Mouse (Mus musculus): ENCODE data around the gene Asprv1.

Gene Asprv1

GRCm38 (mm10) chr6:86615301-86615700 lies 12.7 kb upstream of the Asprv1 start:
- no peak for DNase-seq (ENCODE audit: low spot score in 2 of 2)

GRCm38 (mm10) chr6:86623201-86623600 lies 4.8 kb upstream of the Asprv1 start:
- DNase-seq (ENCODE audit: low spot score in 2 of 2), result no peak

- DNase-seq (ENCODE audit: low spot score in 2 of 2), result peak; percentile 21 to 51
Observed at GRCm38 (mm10) chr6:86624074-86625030, 3.6 kb upstream of the Asprv1 start.

GRCm38 (mm10) chr6:86630141-86630540 lies 2.2 kb downstream of the Asprv1 start:
- DNase-seq (ENCODE audit: low spot score in 2 of 2), result no peak

- no peak for DNase-seq (ENCODE audit: low spot score in 2 of 2)
Observed at GRCm38 (mm10) chr6:86636495-86636894, 8.5 kb downstream of the Asprv1 start.

- DNase-seq (ENCODE audit: low spot score in 2 of 2), result no peak
Observed at GRCm38 (mm10) chr6:86637171-86637835, 9.3 kb downstream of the Asprv1 start.

- no peak for DNase-seq (ENCODE audit: low spot score in 2 of 2)
Observed at GRCm38 (mm10) chr6:86637860-86638259, 9.9 kb downstream of the Asprv1 start.

- no peak for DNase-seq (ENCODE audit: low spot score in 2 of 2)
Observed at GRCm38 (mm10) chr6:86638434-86638833, 10.5 kb downstream of the Asprv1 start.

GRCm38 (mm10) chr6:86639180-86640160 lies 11.5 kb downstream of the Asprv1 start:
- DNase-seq (ENCODE audit: low spot score in 2 of 2), result no peak

GRCm38 (mm10) chr6:86640161-86640560 lies 12.2 kb downstream of the Asprv1 start:
- no peak for DNase-seq (ENCODE audit: low spot score in 2 of 2)

- DNase-seq (ENCODE audit: low spot score in 2 of 2), result no peak
Observed at GRCm38 (mm10) chr6:86640776-86641175, 12.8 kb downstream of the Asprv1 start.

GRCm38 (mm10) chr6:86641716-86642115 lies 13.8 kb downstream of the Asprv1 start:
- DNase-seq (ENCODE audit: low spot score in 2 of 2), result no peak

- DNase-seq (ENCODE audit: low spot score in 2 of 2), result no peak
Observed at GRCm38 (mm10) chr6:86644775-86645400, 16.9 kb downstream of the Asprv1 start.

- DNase-seq (ENCODE audit: low spot score in 2 of 2), result no peak
Observed at GRCm38 (mm10) chr6:86645551-86645950, 17.6 kb downstream of the Asprv1 start.

- DNase-seq (ENCODE audit: low spot score in 2 of 2), result no peak
Observed at GRCm38 (mm10) chr6:86646143-86646542, 18.2 kb downstream of the Asprv1 start.

GRCm38 (mm10) chr6:86653026-86653425 lies 25.1 kb downstream of the Asprv1 start:
- DNase-seq (ENCODE audit: low spot score in 2 of 2), result no peak

GRCm38 (mm10) chr6:86654270-86654916 lies 26.4 kb downstream of the Asprv1 start:
- DNase-seq (ENCODE audit: low spot score in 2 of 2), result no peak

- DNase-seq (ENCODE audit: low spot score in 2 of 2), result no peak
Observed at GRCm38 (mm10) chr6:86658501-86658900, 30.5 kb downstream of the Asprv1 start.

GRCm38 (mm10) chr6:86660161-86660877 lies 32.4 kb downstream of the Asprv1 start:
- no peak for DNase-seq (ENCODE audit: low spot score in 2 of 2)

GRCm38 (mm10) chr6:86665076-86665475 lies 37.1 kb downstream of the Asprv1 start:
- DNase-seq (ENCODE audit: low spot score in 2 of 2), result no peak
